Mouse (Mus musculus) cerebellum, adult 9-11 months (tissue): Measurements from ENCODE around the gene Sult2b1.

ENCODE experiments used
- DNase-seq: peaks from one replicate; pipeline ENCODE4 v3.0.0; 2022

Sult2b1 gene

DNA sequence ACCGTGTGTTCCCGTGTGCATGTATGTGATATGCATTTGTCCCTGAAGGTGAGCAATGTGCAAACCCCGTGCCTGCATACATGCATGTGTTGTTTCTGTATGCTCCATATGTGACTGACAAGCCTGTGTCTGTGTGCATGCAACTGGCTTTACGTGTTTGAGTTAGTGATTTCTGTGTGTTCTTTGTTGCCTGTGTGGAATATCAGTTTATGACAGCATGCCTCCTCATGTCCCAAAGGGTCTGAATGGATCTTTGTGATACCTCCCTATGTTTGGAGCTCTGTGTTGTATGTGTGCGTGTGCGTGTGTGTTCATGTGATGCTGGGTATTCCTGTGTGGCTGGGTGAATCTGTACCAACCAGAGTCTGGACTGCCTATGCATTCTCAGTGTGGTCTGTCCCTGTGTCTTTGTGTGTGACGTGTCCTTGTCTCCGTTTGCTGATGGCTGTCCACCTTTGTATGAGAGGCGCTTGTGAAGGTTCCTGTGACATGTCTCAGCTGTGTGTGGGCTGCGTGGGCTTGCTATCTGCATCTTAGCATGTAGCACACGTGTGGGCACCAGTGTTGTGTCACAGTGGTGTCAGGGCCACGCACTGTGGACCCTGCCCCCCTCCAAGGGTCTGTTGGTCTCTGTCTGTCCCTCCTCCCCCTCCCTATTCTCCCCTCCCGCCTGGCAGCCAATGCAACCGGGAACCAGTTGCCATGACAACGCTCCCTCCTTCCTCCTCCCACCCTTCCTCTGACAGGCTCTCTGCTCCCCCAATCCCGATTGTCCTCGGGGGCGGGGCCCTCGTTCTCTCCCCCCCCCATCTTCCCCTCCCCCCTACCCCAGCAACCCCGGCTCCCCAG lies at the start of gene Sult2b1:
TSS of gene Sult2b1 (minus strand) at position 146 of the 849 bp plus-strand sequence.
- DNase-seq: peak; percentile 95

GRCm38 (mm10) chr7:45833924-45834323 lies 49.5 kb upstream of the Sult2b1 start:
- DNase-seq: no peak

DNA sequence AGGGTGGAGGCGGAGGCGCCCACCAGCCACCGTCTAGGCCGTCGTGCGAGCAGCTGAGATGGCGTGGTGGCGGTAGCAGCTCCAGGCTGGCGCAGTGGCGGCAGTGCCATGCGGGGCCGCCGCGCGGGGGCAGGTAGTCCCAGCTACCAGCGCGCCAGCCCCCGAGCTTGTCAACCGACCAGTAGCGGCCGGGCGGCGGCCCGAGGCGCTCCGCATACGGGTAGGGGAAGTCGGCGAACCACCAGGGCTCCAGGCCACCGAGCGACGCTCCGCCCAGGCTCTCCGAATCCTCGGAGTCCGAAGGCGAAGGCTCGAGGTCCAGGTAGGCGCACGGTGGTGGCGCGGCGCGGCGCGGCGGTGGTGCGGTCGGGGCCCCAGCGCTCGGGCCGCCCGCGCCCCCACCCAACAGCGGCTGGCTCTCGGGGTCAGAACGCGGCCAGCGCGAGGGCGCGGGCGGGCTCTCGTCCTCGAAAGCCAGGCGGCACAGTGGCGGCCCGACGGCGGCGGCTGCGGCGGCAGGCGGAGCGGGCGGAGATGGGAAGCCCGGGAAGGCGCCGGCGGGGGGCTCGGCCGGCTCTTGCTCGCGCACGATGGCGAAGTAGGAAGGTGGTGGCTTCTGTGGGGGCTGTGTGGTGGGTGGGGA lies 48.8 kb upstream of the Sult2b1 start:
- DNase-seq: no peak

- peak; percentile 50 for DNase-seq
Measured at GRCm38 (mm10) chr7:45832428-45832827, 48.0 kb upstream of the Sult2b1 start.

DNA sequence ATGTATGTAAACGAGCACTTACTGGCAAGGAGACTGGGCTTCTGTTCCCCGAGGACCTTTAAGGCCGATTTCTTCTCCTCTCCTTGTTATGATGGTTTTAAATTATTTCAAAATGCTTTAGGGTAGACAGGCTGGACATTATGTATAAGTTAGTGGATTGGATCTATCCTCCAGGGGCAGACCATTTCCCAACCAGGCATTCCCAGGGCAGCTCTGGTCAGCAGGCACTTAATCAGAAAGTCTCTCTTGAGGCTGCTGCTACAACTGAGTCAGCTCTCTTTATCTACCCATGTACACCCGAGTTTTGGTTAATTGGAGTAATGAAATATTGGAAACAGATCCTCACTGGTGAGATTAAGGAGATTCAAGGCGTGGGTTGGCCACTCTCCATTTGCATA lies 46.7 kb upstream of the Sult2b1 start:
- DNase-seq: no peak

DNA sequence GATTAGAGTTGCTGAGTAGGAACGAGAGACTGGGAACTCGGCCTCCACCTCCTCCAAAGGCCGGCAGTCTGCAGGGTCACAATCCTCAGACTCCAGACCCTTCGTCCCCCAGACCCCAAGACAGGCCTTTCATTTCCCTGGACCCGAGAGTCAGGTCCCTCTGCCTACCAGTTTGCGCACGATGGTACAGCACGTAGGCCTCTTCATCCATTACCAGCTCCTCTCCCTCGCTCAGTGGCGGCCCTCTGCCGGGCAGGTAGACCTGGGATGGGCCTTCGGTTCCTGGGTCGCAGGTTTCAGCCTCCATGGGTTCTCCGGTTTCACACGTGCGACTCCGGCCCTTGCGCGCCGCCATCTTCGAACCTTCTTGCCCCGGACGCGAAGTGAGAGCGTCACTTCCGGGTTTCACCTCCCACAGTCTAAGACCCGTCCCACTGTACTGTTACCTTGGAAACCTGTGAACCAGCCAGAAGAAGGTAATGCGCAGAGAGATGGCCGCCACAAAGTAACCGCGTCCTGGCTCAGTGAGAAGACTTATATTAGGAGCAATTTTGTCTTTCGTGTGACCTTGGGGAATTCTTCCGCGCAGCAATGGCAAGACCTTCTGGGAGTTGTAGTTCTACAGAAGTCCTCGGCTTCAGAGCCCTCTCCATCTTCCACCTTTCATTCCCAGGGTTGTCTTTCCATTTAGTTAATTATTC lies 46.1 kb upstream of the Sult2b1 start, which contains the start of gene Grwd1:
TSS of gene Grwd1 (minus strand) at position 518 of the 701 bp plus-strand sequence.
- DNase-seq: peak; percentile 84

DNA sequence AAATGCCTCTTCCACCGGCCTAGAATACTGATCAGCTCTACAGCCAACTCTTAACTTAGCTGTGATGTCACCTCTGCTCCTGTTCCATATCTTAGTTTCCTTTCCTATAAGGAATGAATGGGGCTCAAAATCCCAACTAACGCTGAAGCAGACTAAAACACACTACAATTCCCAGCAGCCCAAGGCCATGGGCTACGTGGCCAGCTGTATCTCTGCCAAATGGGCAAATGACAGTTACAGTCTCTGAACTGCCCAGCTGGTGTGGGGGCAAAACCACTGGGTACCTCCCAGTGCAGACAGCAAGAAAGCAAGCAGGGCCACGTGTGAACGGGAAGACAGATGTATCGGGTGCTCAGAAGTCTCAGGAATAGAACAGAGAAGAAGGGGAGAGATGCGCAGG lies 42.2 kb upstream of the Sult2b1 start:
- DNase-seq: no peak

DNA sequence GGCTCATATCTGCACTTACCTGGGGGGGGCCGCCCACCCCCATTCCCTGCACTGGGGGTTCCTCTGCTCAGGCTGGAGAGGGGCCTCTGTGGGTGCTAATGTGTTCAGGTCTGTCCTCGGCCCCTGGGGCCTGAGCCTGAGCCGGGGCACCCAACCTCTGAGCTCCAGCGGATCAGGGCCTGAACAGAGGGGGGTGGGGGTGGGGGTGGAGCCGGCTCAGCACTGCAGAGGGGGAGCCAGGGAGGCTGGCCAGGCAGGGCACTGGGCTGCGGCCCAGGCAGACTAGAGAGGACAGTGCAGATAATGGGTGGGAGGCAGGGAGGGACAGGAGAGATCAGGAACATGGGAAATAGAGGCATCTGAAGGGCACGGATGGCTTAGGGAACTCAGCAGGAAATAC lies 40.1 kb upstream of the Sult2b1 start, which contains the start of gene Kcnj14:
TSS of gene Kcnj14 (minus strand) at position 185 of the 400 bp plus-strand sequence.
- DNase-seq: no peak

GRCm38 (mm10) chr7:45820913-45821312 lies 36.4 kb upstream of the Sult2b1 start:
- no peak for DNase-seq

- no peak for DNase-seq
Measured at GRCm38 (mm10) chr7:45819843-45820242, 35.4 kb upstream of the Sult2b1 start.

GRCm38 (mm10) chr7:45815984-45816351 lies 31.5 kb upstream of the Sult2b1 start:
- DNase-seq: no peak

- peak; percentile 69 for DNase-seq
Measured at GRCm38 (mm10) chr7:45815323-45815983, 31.0 kb upstream of the Sult2b1 start.

GRCm38 (mm10) chr7:45814841-45815240 lies 30.4 kb upstream of the Sult2b1 start:
- peak; percentile 71 for DNase-seq

GRCm38 (mm10) chr7:45813787-45814779 lies 29.6 kb upstream of the Sult2b1 start, which contains the start of gene Cyth2:
Gene Cyth2 (minus strand): TSS chr7:45814581.
- peak; percentile 100 for DNase-seq

DNA sequence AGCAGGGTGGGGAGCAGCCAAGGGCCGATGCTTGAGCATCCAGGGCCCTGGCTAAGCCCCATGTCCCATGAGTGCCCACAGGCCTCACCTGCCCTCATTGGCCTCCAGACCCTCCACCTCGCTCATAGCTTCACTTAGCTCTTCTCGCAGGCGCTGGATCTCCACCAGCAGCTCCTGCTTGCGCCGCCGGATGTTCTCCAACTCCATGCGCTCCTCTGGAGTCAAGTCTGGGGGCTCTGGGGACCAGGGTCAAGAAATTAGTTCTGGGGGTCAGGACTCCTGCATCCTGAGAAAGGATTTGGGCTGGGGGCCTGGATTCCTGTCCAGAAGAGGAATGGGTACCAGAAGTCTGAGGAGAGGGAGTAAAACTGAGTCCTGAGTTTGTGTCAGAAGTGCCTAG lies 28.5 kb upstream of the Sult2b1 start:
- no peak for DNase-seq

GRCm38 (mm10) chr7:45809276-45810075 lies 25.0 kb upstream of the Sult2b1 start:
- DNase-seq: no peak

DNA sequence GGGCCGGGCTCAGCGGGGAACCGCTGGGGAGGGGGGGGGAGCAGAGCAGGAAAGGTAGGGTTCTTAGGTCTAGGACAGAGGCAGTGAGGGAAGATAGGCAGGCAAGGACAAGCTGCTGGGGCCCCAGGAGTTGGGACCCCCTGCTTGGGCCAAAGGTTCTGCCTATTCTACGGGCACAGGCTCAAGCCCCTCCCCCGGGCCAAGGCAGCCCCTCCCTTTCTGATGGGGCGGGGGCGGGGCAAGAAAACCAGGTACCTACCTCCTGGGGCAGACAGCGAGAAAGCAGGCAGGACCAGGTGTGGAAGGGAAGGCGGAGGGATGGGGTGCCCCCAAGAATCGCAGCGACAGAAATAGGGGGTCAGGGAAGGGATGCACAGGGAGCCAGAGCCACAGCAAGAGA lies 24.0 kb upstream of the Sult2b1 start:
- DNase-seq: no peak

DNA sequence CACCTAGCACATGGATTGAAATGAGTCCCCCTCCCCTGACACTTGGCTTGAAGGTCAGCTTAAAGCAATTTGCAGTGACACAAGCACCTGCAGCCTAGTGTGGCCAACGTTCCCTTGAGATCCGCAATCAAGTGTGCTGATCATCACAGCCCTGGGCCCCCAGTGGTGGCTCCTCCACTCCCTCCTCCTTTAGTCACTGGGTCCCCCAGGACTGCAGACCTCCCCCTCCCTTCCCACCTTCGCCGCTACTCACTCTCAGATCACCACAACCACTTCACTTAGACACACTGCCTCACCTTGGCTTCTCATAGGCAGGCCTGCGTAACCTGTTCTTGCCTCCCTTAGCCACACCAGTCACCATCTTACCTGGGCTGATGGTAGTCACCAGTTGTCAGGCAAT lies 21.5 kb upstream of the Sult2b1 start:
- no peak for DNase-seq

- no peak for DNase-seq
Measured at GRCm38 (mm10) chr7:45802551-45802950, 18.1 kb upstream of the Sult2b1 start.

- peak; percentile 89 for DNase-seq
Measured at GRCm38 (mm10) chr7:45801348-45801747, 16.9 kb upstream of the Sult2b1 start.
